Mouse (Mus musculus) MN1 (cell line): Measurements from ENCODE around the gene Blmh.
A peak's percentile ranks its signal among the peaks of the same experiment; 100 is the strongest.

ENCODE experiments used
- DNase-seq: peaks from one replicate; pipeline ENCODE4 v3.0.0-alpha.2; 2016; ENCODE audit warnings: low spot score

Gene Blmh

GRCm38 (mm10) chr11:76924759-76925236, at the start of gene Blmh:
Blmh (plus strand) TSS chr11:76924809.
- no peak for DNase-seq

- DNase-seq = no peak
These were observed 44.8 kb upstream of the Blmh start for GRCm38 (mm10) chr11:76879816-76880215.

- DNase-seq = no peak
These were observed 40.2 kb upstream of the Blmh start for GRCm38 (mm10) chr11:76884451-76884850.

GRCm38 (mm10) chr11:76889339-76890164, 35.1 kb upstream of the Blmh start:
- DNase-seq = no peak

- no peak for DNase-seq
These were observed 33.4 kb upstream of the Blmh start for GRCm38 (mm10) chr11:76891171-76891570.

- no peak for DNase-seq
These were observed 32.8 kb upstream of the Blmh start for GRCm38 (mm10) chr11:76891738-76892349.

GRCm38 (mm10) chr11:76892972-76893371, 31.6 kb upstream of the Blmh start:
- no peak for DNase-seq

GRCm38 (mm10) chr11:76893570-76893969, 31.0 kb upstream of the Blmh start:
- no peak for DNase-seq

GRCm38 (mm10) chr11:76894240-76894639, 30.4 kb upstream of the Blmh start:
- peak; percentile 68 for DNase-seq

- no peak for DNase-seq
These were observed 28.2 kb upstream of the Blmh start for GRCm38 (mm10) chr11:76896360-76896759.

GRCm38 (mm10) chr11:76897126-76897525, 27.5 kb upstream of the Blmh start:
- DNase-seq = no peak

- no peak for DNase-seq
These were observed 26.7 kb upstream of the Blmh start for GRCm38 (mm10) chr11:76897871-76898270.

GRCm38 (mm10) chr11:76898751-76899150, 25.9 kb upstream of the Blmh start:
- no peak for DNase-seq

- DNase-seq = peak; percentile 74
These were observed 24.6 kb upstream of the Blmh start for GRCm38 (mm10) chr11:76899758-76900738.

- no peak for DNase-seq
These were observed 22.8 kb upstream of the Blmh start, which contains the start of gene Tmigd1 for GRCm38 (mm10) chr11:76901579-76902361. Tmigd1 (plus strand) TSS chr11:76902159.

- DNase-seq = no peak
These were observed 20.3 kb upstream of the Blmh start for GRCm38 (mm10) chr11:76904340-76904739.

- DNase-seq = no peak
These were observed 16.0 kb upstream of the Blmh start for GRCm38 (mm10) chr11:76908651-76909050.

GRCm38 (mm10) chr11:76911325-76912054, 13.1 kb upstream of the Blmh start:
- DNase-seq = no peak

- DNase-seq = peak; percentile 29
These were observed 12.6 kb upstream of the Blmh start for GRCm38 (mm10) chr11:76912055-76912395.

- DNase-seq = no peak
These were observed 10.2 kb upstream of the Blmh start for GRCm38 (mm10) chr11:76914366-76914765.
